Mouse (Mus musculus) macrophage (primary cell): ENCODE measurements around the gene Rps21. TPM values are rescaled to one million over a fixed set of nuclear protein-coding genes. Genes with fewer than 3 reads are reported as not detected.
A peak's percentile ranks its signal among the peaks of the same experiment; 100 is the strongest.
"Not testable (repeated sequence)": the region's sequence is repeated elsewhere in the genome, so short reads cannot be mapped to it uniquely, and the experiment has no call there.

ENCODE experiments used
- H3K27ac ChIP-seq: fragments of 350-480 bp; formaldehyde crosslinking; 2 replicates; pipeline ENCODE4 v1.9.0; 2021
- H3K36me3 ChIP-seq: fragments of 350-480 bp; formaldehyde crosslinking; 2 replicates; pipeline ENCODE4 v1.9.0; 2021; ENCODE audit errors: inconsistent target
- H3K4me3 ChIP-seq: fragments of 350-480 bp; formaldehyde crosslinking; 2 replicates; pipeline ENCODE4 v1.9.0; 2021; ENCODE audit errors: inconsistent target
- H3K79me2 ChIP-seq: fragments of 350-480 bp; formaldehyde crosslinking; 2 replicates; pipeline ENCODE4 v1.9.0; 2021; ENCODE audit errors: inconsistent target
- WGBS: methylation state at CpG from one replicate; pipeline ENCODE4 v1.1.7; 2026; ENCODE audit warnings: inconsistent platforms; ENCODE audit not compliant: missing documents; 5-methylcytosine and 5-hydroxymethylcytosine counted together
- polyA plus RNA-seq: library from polyadenylated mRNA; stranded (reverse); fragments of 250-400 nt; gene quantifications from 3 replicates; pipeline ENCODE4 v1.2.4, GENCODE M21; 2018; ENCODE audit warnings: inconsistent platforms

The Rps21 gene
- polyA plus RNA-seq, 1 experiment from 2014 or later = 350 TPM

DNA sequence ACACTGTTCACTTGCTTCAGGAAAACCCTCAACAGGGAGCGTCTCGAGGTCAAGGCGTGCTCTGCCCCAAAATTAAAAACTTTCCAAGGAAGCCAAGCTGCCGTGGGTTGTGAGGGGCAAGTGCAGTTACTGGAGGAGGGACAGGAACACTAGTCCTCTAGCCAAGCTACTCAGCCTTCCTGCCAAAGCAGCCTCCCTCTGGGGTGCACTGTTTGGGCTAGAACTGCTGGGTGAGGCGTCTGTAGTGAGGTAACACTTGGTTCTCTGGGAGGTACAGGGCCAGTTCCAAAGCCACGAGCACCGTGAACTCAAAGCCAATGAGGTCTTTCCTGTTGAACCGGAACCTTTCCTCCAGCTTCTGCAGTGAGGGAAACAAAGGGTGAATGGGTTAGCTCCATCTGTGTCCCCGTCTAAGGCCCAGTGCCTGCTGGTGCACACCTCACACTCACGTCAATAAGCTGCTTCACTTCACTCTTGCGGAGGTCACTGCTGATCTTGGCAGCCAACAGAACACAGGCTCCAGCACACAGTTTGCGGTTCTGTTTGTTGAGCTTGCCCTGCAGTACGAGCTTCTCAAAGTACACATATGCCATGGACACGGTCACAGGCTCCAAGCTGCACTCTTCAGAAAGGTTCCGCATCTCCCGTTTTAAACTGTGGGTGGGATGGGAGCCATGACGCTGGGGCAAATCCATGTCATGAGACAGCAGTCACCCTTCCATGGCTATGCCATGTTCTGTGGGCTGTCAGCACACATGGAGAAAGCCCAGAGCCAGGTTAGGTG, 2.8 kb downstream of the Rps21 start:
- not testable (repeated sequence) for H3K4me3 ChIP-seq, H3K27ac ChIP-seq
- H3K79me2 ChIP-seq = peaks cover 14% of the 10 kb centered on the region
- 87% methylated on average over 17 of the region's 17 CpGs for WGBS
- H3K36me3 ChIP-seq = peaks cover 15% of the 10 kb centered on the region; the same call in 1 of the 2 replicates

GRCm38 (mm10) chr2:180260610-180261480, 3.7 kb downstream of the Rps21 start:
- Histone ChIP-seq H3K4me3 (no peak overlapping the region), H3K79me2 (peaks cover 14% of the 10 kb centered on the region), H3K36me3 (peaks cover 15% of the 10 kb centered on the region; the same call in 1 of the 2 replicates), H3K27ac (no peak overlapping the region)
- WGBS = 92% methylated on average over 8 of the region's 8 CpGs

- Histone ChIP-seq H3K36me3 (peaks cover 15% of the 10 kb centered on the region; the same call in 1 of the 2 replicates), H3K79me2 (peaks cover 14% of the 10 kb centered on the region), H3K4me3 (no peak overlapping the region), H3K27ac (no peak overlapping the region)
- WGBS = 98% methylated on average over 7 of the region's 7 CpGs
Observed at GRCm38 (mm10) chr2:180261901-180262300, 4.7 kb downstream of the Rps21 start.

- Histone ChIP-seq H3K36me3 (peaks cover 15% of the 10 kb centered on the region; the same call in 1 of the 2 replicates), H3K27ac (no peak overlapping the region), H3K4me3 (no peak overlapping the region), H3K79me2 (peaks cover 14% of the 10 kb centered on the region)
- 93% methylated on average over 3 of the region's 3 CpGs for WGBS
Observed at GRCm38 (mm10) chr2:180262441-180262840, 5.3 kb downstream of the Rps21 start.

DNA sequence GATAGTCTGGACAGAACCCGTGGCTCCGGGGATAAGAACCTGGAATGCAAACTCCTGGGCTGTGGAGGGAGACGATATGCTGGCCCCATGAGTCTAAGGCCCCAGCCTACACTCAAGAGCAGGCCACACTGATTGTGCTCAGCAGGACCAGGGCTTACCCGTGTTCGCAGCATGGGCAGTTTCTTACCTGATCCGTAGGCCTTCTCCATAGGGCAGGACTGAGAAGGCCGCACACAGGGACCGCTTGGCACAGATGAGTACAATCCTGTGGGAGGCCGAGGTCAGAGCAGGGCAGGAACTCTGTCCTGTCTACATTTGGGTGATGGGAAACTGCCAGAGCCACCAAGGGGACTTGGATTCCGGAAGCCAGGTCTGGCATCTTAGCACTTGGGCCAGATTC, 5.7 kb downstream of the Rps21 start:
- Histone ChIP-seq H3K79me2 (peaks cover 9% of the 10 kb centered on the region), H3K4me3 (no peak overlapping the region), H3K36me3 (peaks cover 15% of the 10 kb centered on the region; the same call in 1 of the 2 replicates), H3K27ac (no peak overlapping the region)
- 92% methylated on average over 10 of the region's 10 CpGs for WGBS

DNA sequence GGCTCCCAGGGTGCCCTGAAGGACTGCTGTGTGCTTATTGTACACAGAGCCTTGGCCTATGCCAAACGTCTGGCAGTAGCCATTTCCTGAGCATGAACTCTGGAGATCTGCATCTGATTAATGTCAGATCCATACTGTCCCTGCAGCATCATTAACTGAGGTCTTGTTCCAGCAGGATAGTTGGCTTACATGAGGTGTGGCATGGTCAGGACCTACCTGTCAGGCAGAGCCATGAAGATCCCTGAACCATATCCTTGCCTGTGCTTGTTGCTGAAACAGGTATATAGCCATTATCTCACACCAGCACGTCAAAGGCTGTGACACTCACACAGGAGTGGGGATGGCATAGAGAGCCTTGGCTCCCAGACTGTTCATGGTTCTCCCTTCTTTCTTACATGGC, 10.8 kb downstream of the Rps21 start:
- 90% methylated on average over 2 of the region's 2 CpGs for WGBS
- Histone ChIP-seq H3K27ac (no peak overlapping the region), H3K4me3 (no peak overlapping the region), H3K36me3 (peaks cover 8% of the 10 kb centered on the region; the same call in 1 of the 2 replicates), H3K79me2 (no peaks in the 10 kb centered on the region)

DNA sequence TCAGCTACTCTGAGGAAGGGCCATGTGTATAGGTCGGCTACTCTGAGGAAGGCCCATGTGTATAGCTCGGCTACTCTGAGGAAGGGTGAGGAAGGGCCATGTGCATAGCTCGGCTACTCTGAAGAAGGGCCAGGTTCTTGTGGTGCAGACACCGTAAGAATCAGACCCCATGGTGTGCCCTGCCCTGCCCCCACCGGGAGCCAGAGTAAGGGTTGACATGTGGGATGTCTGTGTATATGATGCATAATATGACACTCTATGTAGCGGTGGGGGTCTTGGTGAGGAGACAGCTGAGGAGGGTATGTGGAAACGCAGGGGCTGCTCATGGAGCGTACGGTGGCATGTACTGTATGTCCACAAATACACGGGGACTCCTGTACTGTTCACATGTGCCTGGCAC, 12.2 kb downstream of the Rps21 start:
- H3K36me3 ChIP-seq = no peaks in the 10 kb centered on the region
- WGBS = 97% methylated on average over 10 of the region's 10 CpGs
- H3K4me3 ChIP-seq = no peak overlapping the region
- no peaks in the 10 kb centered on the region for H3K79me2 ChIP-seq
- H3K27ac ChIP-seq = no peak overlapping the region

DNA sequence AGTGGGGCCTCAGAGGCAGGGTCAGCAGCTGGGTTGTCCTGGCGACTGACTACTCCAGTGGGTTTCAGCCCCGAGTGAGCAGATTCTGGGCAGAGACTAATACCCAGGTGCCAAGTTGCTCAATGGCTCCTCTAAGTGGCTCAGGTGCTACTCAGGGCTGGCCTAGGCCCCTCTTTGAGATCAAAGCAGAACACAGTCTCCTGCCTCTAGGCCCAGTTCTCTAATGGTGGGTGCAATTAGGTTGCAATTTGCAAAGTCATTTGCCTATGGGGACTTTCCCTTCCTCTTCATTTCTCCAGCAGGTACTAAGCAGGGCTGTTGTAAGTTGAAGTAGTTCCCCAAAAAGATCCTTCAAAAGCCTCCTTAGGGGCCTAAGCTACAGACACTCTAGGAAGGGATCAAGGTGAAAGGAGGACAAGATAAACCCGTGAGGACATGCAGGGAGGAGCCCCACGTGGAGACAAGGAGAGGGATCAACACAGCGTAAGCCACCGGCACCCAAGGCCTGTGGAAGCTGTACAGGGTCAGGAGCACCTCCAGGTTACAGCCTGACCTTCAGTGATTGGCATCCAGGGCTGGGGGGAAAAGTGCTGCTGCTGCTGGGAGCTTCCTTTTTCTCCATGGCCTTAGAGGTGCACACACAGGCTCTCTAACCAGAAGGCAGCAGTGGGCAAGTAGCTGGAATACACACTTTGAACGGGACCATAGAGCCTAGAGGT, 13.5 kb downstream of the Rps21 start:
- Histone ChIP-seq H3K27ac (no peak overlapping the region), H3K4me3 (no peak overlapping the region), H3K36me3 (no peaks in the 10 kb centered on the region), H3K79me2 (no peaks in the 10 kb centered on the region)
- 37% methylated on average over 7 of the region's 7 CpGs for WGBS

- H3K36me3 ChIP-seq = no peaks in the 10 kb centered on the region
- 85% methylated on average over 5 of the region's 5 CpGs for WGBS
- H3K27ac ChIP-seq = no peak overlapping the region
- H3K79me2 ChIP-seq = no peaks in the 10 kb centered on the region
- H3K4me3 ChIP-seq = no peak overlapping the region
Observed at GRCm38 (mm10) chr2:180271804-180272395, 14.7 kb downstream of the Rps21 start.

- 2% methylated on average over 35 of the region's 37 CpGs for WGBS
- no peaks in the 10 kb centered on the region for H3K36me3 ChIP-seq
- no peaks in the 10 kb centered on the region for H3K79me2 ChIP-seq
- no peak overlapping the region for H3K27ac ChIP-seq
- H3K4me3 ChIP-seq = peak overlapping the region; percentile 39
Observed at GRCm38 (mm10) chr2:180272884-180273321, 15.7 kb downstream of the Rps21 start.

DNA sequence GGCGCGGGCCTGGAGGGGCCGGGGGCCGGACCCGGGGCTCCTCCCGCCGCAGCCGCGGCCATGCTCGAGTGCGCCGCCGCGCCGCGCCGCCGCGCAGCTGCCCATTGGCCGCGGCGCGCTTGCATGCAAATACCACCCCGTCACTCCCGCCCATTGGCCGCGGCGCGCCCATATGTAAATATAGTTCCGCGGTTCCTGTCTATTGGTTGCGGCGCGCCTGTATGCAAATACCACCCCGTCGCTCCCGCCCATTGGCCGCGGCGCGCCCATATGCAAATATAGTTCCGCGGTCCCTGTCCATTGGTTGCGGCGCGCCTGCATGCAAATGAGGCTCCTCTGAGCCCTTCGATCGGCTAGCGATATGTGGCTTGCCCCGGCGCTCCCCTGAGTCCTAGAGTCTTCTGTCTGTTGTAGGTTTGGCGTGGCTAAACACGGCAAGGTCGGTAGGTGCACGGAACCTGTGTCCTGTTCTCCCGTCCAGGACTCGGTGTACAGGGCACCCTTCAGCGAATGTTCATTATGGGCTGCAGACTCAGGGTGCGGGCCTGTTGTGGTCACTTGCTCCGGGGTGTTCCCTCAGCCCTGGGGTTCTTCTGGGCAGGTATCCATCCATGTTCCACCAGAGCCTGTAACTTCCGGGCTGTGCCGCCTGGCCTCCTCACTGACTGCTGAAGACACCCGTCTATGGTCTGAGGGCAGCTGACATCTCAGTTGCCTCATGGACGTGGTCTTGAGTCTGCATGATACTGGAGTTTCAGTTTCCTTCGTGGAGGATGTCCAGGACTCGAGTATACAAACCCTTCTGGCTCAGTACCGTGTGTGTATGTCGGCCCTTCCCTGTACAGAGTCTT, 16.4 kb downstream of the Rps21 start, which contains the start of gene Cables2:
TSS of gene Cables2 (minus strand) at position 103 of the 851 bp plus-strand sequence.
- 1% methylated on average over 67 of the region's 68 CpGs for WGBS
- H3K79me2 ChIP-seq = no peaks in the 10 kb centered on the region
- H3K36me3 ChIP-seq = no peaks in the 10 kb centered on the region
- H3K27ac ChIP-seq = no peak within 1 kb of the TSS
- peak within 1 kb of the TSS; percentile 39 for H3K4me3 ChIP-seq

- Histone ChIP-seq H3K79me2 (no peaks in the 10 kb centered on the region), H3K27ac (no peak overlapping the region), H3K36me3 (no peaks in the 10 kb centered on the region), H3K4me3 (no peak overlapping the region)
- WGBS = 79% methylated on average over 2 of the region's 2 CpGs
Observed at GRCm38 (mm10) chr2:180274523-180274922, 17.3 kb downstream of the Rps21 start.

- H3K4me3 ChIP-seq = no peak overlapping the region
Observed at GRCm38 (mm10) chr2:180275836-180276235, 18.7 kb downstream of the Rps21 start.

More at GRCm38 (mm10) chr2:180275836-180276235, 18.7 kb downstream of the Rps21 start:
- no peaks in the 10 kb centered on the region for H3K36me3 ChIP-seq
- H3K79me2 ChIP-seq = no peaks in the 10 kb centered on the region
- H3K27ac ChIP-seq = no peak overlapping the region
- 1% methylated on average over 8 of the region's 8 CpGs for WGBS
